Mouse (Mus musculus) lung, adult 2 months (tissue): ENCODE measurements at regions not wholly inside any gene's neighbourhood (a gene's known extent, or its start where the extent isn't known, plus 50 kb on each side); places are given as distances from the start of the nearest gene placed in this dataset.

Source experiments
- CTCF ChIP-seq: fragments of 200-500 bp; IDR thresholded peaks from 2 replicates; pipeline ENCODE4 v1.5.1; 2011; ENCODE audit warnings: mild to moderate bottlenecking, low read length, control low read depth; ENCODE audit not compliant: insufficient read depth
- POLR2A ChIP-seq: fragments of 200-500 bp; IDR thresholded peaks from 2 replicates; pipeline ENCODE4 v1.6.1; 2011; ENCODE audit warnings: low read depth, mild to moderate bottlenecking, control low read depth, low read length, borderline replicate concordance; ENCODE audit errors: extremely low read depth

- TF ChIP-seq POLR2A (no peak), CTCF (no peak)
Observed at GRCm38 (mm10) chr1:161560368-161560767, 65.9 kb downstream of the Tnfsf18 start.
